Mouse (Mus musculus) E14TG2a.4 (cell line): Measurements from ENCODE around the gene P4htm.

Source experiments
- CTCF ChIP-seq: conservative IDR thresholded peaks from 2 replicates; pipeline ENCODE4 v1.5.1; 2014; ENCODE audit warnings: low read length
- NANOG ChIP-seq: IDR thresholded peaks from 2 replicates; pipeline ENCODE4 v1.6.1; 2014; ENCODE audit warnings: borderline replicate concordance, low read length, mixed read lengths
- POU5F1 ChIP-seq: IDR thresholded peaks from 2 replicates; pipeline ENCODE4 v1.6.1; 2014; ENCODE audit warnings: low read length, borderline replicate concordance

DNA sequence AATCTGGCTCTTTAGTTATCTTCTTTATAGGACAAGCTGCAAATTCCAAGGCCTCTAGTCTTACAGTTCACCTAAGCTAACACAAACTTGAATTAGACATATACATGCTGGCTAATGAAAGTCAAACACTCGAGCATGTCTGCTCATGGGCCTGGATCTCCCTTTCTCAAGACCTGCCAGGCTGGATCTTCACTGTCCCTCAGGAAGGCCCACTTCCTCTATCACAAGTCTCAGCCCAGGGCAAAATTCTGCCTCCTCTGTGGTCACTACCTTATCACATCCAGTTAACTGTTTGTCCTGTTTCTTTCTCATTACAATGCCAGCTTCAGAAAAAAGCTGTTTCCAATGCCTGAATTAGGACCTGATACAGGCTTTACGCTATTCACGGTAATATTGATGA is 3.1 kb downstream of the P4htm start:
- no peak for TF ChIP-seq CTCF
- TF ChIP-seq NANOG = no peak
- TF ChIP-seq POU5F1 = no peak
